Mouse (Mus musculus): Measurements from ENCODE around the gene Faap20.

Faap20 gene

GRCm38 (mm10) chr4:155220213-155221100, 29.1 kb upstream of the Faap20 start:
- in situ Hi-C loops (cut with MboI, MseI) = no loop called here

DNA sequence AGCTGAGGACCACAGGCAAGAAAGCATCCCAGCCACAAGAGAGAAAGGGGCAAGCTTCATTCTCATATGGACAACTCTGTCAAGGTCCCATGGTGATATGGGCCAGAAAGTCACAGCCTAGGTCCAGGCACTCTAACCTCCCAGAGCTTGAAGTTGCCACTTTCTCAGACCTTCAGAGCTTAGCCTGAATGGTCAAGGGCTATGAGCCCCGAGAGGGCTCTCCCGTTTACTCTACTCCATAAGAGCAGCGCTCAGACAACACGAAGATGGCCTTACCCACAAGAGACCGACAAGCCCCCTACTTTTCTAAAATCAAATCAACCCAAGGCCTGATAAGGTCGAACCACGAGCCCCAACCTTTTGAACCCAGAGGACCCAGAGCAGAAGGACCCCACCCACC, 28.5 kb upstream of the Faap20 start:
- in situ Hi-C loops (cut with MboI, MseI) = no loop called here

DNA sequence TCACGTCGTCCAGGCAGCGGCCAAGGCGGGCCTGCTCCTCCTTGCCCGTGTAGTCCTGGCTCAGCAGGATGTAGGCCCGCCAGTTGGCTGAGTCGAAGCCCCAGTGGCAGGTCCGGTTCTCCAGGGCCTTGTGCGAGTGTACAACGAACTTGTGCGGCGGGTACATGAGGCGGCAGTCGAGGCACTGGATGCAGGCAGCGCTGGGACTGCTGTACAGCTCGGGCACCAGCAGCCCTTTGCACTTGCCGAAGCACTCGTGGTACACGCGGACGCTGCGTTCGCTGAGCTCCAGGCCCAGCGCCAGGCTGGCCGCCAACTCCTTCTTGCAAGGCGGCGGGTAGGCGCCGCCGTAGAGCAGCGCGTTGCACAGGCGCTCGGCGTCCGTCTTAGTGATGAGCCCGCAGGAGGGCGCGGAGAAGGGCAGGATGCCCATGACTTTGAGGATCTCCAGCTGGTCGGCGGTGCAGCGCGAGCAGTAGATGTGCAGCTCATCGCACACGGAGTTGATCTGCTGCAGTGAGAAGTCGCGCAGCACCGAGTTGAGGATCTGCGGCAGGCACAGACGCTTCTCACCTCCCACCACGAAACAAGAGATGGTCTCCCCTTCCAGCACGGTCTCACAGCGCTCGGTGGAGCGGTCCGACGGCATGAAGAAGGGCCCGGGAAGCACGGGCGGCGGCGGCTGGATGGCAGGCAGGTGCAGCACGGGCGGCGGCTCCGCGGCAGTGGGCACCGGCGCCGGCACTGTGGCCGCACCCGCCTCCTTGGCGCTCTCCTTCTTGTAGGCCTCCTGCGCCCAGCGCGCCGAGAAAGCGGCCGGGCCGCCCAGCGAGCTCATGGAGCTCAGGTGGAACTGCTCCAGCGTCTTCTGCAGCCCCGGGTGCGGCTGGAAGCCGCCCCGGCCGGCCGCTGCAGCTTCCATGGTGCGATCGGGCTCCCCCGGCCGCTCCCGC, 27.7 kb upstream of the Faap20 start:
- in situ Hi-C loops (cut with MboI, MseI) = no loop called here

DNA sequence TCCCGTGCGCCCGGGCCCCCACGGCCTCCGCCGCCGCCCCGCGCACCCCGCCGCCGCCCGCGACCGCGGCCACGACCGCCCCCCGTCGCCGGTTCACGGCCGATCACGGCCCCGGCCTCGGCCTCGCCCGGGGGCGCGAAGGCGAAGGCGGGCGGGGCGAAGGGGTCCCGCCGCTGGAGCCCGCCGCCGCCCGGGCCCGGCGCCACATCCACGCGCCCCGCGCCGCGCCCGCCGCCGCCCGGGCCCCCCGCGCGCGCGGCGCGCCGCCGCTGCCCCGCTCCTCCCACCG, 27.1 kb upstream of the Faap20 start, which contains the start of gene Ski:
Gene Ski (minus strand): TSS at position 41 of the 289 bp plus-strand sequence.
- in situ Hi-C loops (cut with MboI, MseI) = no loop called here

- in situ Hi-C loops (cut with MboI, MseI) = no loop called here
These were observed 26.6 kb upstream of the Faap20 start for GRCm38 (mm10) chr4:155222841-155223593.

DNA sequence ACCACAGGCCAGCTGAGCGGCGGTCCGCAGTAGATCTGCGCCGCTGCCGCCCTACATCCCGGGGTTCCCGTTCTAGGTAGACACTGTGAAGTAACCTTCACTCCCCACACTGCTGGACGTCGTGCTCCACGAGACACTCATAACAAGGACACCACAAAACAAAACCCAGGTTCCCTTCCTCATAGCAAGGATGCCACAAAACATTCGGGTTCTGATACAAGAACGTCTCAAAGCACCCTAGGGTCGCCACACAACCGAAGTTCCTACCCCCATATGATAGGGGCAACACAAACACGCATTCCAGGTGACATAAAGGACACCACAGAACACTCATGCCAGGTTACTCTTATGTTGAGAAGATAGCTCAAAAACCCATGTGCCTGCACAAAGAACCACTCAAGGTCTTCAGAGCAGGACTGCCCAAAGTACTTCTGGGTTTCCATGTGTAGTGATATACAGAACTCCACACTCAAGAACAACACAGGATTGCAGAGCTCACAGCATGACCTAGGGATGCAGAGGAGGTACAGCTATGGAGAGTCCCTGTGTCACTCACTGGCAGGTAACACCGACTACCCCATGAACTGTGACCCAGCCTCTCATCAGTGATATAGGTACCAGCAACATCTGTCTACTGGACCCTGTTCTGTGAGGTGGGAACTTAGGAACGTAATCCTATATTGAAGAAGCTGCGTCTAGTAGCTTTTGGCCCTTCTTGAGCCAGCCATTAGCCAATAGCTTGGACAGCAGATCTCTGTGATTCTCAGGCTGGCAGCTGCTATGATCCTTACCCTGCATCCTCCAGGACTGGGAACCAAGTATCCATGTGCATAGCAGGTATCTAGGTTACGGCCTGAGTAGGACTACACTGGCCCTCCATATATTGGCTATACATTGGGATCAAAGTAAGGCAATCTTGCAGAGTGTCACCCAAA, 25.7 kb upstream of the Faap20 start:
- in situ Hi-C loops (cut with MboI, MseI) = no loop called here

DNA sequence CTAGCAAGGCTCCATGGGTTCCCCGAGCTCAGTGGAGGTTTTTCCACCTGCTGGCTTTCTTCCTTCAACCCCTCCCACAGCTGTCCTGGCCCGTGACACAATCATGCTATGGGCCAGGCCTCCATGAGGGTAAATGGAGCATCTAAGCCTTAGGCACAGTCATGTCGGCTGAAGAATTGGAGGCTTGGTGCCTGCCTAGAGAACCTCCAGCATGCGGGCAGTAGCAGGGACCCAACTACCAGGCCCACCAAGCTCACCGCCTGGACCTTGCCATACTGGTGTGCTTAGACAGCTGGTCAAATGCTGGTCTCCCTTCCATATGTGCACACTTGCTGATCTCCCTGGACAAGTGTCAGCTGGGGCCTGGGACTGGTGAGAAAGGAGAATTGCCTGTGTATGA, 23.7 kb upstream of the Faap20 start:
- in situ Hi-C loops (cut with MboI, MseI) = no loop called here

- in situ Hi-C loops (cut with MboI, MseI) = no loop called here
These were observed 21.6 kb upstream of the Faap20 start for GRCm38 (mm10) chr4:155227986-155228385.

GRCm38 (mm10) chr4:155228461-155228860, 21.1 kb upstream of the Faap20 start:
- in situ Hi-C loops (cut with MboI, MseI) = no loop called here

DNA sequence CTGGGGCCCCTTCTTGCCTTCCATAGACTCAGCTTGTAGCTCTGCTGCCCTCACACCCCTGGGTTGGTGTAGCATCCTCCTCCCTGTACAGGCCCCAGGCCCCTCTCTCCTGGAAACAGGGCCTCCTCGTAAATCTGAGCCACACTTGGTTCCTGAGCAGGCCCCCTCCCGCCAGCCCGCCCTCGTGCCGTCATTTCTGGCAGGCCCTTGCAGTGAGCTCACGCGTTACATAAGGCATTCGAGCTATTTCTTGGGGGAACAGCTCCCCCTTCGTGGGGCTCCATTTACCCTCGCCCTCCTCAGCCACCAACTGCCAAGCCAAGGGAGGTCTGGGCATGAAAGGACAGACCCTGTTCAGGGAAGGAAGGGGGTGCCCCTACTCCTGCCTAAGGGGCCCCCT, 15.7 kb upstream of the Faap20 start:
- in situ Hi-C loops (cut with MboI, MseI) = no loop called here

- in situ Hi-C loops (cut with MboI, MseI) = no loop called here
These were observed 15.0 kb upstream of the Faap20 start for GRCm38 (mm10) chr4:155234371-155235310.

GRCm38 (mm10) chr4:155235311-155236119, 14.1 kb upstream of the Faap20 start:
- in situ Hi-C loops (cut with MboI, MseI) = no loop called here

GRCm38 (mm10) chr4:155236737-155237385, 12.7 kb upstream of the Faap20 start:
- in situ Hi-C loops (cut with MboI, MseI) = no loop called here

GRCm38 (mm10) chr4:155238276-155238675, 11.3 kb upstream of the Faap20 start:
- in situ Hi-C loops (cut with MboI, MseI) = no loop called here

DNA sequence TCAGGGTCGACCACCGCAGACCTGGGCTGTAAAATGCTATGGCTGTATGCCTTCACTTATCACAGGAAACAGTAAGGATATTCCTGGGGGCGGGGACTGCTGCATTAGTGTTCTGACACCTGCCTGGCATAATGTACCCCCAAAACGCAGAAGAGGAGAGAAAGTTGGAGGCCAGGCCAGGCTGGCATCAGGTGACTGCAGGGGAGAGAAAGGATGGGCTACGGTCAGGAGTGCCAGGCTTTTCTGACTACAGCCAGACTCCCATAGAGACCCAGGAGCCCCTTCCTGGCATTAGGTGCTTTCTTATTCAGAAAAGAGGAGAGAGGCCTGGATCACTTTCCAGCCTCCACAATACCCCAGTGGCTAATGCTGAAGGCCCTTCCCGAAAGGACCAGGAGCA, 10.1 kb upstream of the Faap20 start:
- in situ Hi-C loops (cut with MboI, MseI) = no loop called here

GRCm38 (mm10) chr4:155241789-155242188, 7.8 kb upstream of the Faap20 start:
- in situ Hi-C loops (cut with MboI, MseI) = no loop called here

GRCm38 (mm10) chr4:155242292-155242691, 7.3 kb upstream of the Faap20 start:
- in situ Hi-C loops (cut with MboI, MseI) = no loop called here

- in situ Hi-C loops (cut with MboI, MseI) = no loop called here
These were observed 6.4 kb upstream of the Faap20 start for GRCm38 (mm10) chr4:155243233-155243632.
